Mouse (Mus musculus): ENCODE results near the gene Rbm6. TPM values are rescaled to one million over a fixed set of nuclear protein-coding genes. Genes with fewer than 3 reads are reported as not detected.

Rbm6 gene
- total and polyA plus RNA-seq, 2 experiments, result 9.9 to 34.4 TPM

DNA sequence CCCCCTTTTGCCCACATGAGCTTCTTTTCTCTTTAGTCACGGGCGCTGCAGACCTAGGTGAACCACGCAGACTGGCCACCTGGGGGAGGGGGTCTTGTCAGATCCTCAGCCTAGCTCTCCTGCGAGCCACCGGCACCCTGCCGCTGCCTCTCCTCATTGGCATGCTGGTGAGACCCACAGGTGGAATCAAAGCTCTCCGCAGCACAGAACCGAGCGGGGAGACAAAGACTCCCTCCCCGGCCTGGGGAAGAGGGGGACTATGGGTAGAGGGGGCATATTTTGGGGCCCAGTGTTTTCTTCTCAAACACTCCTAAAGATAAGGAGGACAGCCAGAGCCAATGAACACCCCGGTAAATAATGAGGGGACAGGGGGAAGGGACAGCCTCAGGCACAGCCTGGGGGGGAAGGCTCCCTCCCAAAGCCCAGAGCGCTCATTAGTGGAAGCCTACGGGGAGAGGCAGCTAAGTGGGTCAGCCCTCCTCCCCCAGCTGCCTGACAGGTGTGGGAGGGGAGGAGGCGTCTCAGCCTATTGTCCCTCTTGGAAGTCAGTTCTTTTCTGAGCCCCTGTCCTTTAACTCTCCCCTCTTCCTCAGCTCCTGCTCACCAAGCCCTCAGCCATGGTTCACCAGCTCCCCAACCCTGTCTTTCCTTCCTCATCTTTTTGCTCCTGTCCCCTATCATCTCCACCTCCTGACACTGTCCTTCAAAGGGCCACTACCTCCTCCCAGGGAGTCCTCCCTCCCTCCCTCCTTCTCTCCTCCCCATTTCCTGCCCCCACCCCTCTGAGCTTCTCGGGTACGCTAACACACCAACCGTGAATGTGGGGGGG lies 137.5 kb downstream of the Rbm6 start:
- Histone ChIP-seq H3K4me3 (ENCODE audit: insufficient read depth, low read depth, low read length) (no peak overlapping the region), H3K27ac (replicated peaks; ENCODE audit: insufficient read depth, low read depth, low read length) (no peak overlapping the region), H3K9ac (ENCODE audit: low read depth, low read length) (no peak overlapping the region), H3K36me3 (ENCODE audit: control insufficient read depth, insufficient read depth, low read length) (peaks cover 9% of the 10 kb centered on the region), H3K27me3 (ENCODE audit: control insufficient read depth, insufficient read depth, low read length) (0 out of 2 replicates have a peak, but pooled peaks cover 2% of the 10 kb centered on the region), H3K79me2 (ENCODE audit: control insufficient read depth, insufficient read depth, low read length) (no peaks in the 10 kb centered on the region), H3K4me1 (ENCODE audit: control insufficient read depth, insufficient read depth, low read length) (no peaks in the 10 kb centered on the region)
- DNase-seq (ENCODE audit: extremely low read depth, low read depth, low spot score), result no peak
- WGBS, result 19% methylated on average over 17 of the region's 17 CpGs
- no peak for TF ChIP-seq CTCF (IDR thresholded peaks at IDR 0.05; ENCODE audit: low read depth, low read length)

DNA sequence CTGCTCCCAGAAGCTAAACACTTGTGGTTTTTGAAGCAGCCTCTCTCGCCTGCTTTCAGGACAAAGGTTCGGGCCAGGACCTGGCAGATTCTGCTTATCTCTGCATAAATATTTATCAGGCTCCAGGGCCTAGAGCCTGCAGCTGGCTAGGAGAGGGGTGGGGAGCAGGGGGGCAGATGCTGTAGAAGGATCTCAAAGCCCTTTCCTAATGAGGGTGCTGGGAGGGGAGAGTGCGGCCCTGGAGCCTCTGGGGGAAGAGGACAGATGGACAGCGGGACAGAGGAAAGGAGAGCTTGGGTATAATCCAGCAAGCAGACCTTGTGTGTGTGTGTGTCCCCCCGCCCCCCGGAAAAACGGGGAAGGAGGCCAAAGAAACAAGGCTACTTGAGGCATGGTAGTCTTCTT lies 138.5 kb downstream of the Rbm6 start:
- WGBS, result 50% methylated on average over 7 of the region's 7 CpGs
- no peak for DNase-seq (ENCODE audit: extremely low read depth, low read depth, low spot score)
- no peak overlapping the region for H3K27ac ChIP-seq (replicated peaks; ENCODE audit: insufficient read depth, low read depth, low read length)

DNA sequence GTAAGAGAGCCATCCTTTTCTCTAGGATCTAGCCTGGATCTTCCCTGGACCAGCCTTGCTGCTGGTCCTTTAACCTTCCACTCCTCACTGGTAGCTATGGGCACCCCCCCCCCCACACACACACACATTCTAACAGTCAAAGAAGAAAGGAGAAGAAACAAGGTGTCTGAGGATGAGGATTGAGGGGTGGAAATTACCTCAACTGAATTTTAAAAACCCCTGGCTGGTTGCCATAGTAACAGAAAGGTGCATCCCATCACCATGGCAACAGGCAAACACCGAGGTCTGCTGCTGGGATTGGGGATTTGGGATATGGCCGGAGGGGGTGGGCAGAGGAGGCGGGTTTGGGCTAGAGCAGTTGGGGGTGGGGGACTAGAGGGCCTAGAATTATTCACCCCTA lies 143.3 kb downstream of the Rbm6 start:
- no peak overlapping the region for H3K4me3 ChIP-seq (ENCODE audit: insufficient read depth, low read depth, low read length)
- H3K27ac ChIP-seq (replicated peaks; ENCODE audit: insufficient read depth, low read depth, low read length), result no peak overlapping the region
- H3K9ac ChIP-seq (ENCODE audit: low read depth, low read length), result no peak overlapping the region
- no peaks in the 10 kb centered on the region for H3K4me1 ChIP-seq (ENCODE audit: control insufficient read depth, insufficient read depth, low read length)
- no peaks in the 10 kb centered on the region for H3K79me2 ChIP-seq (ENCODE audit: control insufficient read depth, insufficient read depth, low read length)
- no peak for DNase-seq (ENCODE audit: extremely low read depth, low read depth, low spot score)
- WGBS, result 82% methylated on average over 3 of the region's 3 CpGs
- no peaks in the 10 kb centered on the region for H3K27me3 ChIP-seq (ENCODE audit: control insufficient read depth, insufficient read depth, low read length)
- no peaks in the 10 kb centered on the region for H3K36me3 ChIP-seq (ENCODE audit: control insufficient read depth, insufficient read depth, low read length)
- TF ChIP-seq CTCF (IDR thresholded peaks at IDR 0.05; ENCODE audit: low read depth, low read length), result no peak
- no peak for TF ChIP-seq POLR2A (IDR thresholded peaks at IDR 0.05; ENCODE audit: extremely low read depth, insufficient read depth, low read length)

More for the DNA sequence above, 138.5 kb downstream of the Rbm6 start:
- H3K27me3 ChIP-seq (ENCODE audit: control insufficient read depth, insufficient read depth, low read length), result 0 out of 2 replicates have a peak, but pooled peaks cover 2% of the 10 kb centered on the region
- TF ChIP-seq CTCF (IDR thresholded peaks at IDR 0.05; ENCODE audit: low read depth, low read length), result no peak
- no peak for TF ChIP-seq POLR2A (IDR thresholded peaks at IDR 0.05; ENCODE audit: extremely low read depth, insufficient read depth, low read length)
- H3K79me2 ChIP-seq (ENCODE audit: control insufficient read depth, insufficient read depth, low read length), result no peaks in the 10 kb centered on the region
- H3K4me1 ChIP-seq (ENCODE audit: control insufficient read depth, insufficient read depth, low read length), result no peaks in the 10 kb centered on the region
- H3K9ac ChIP-seq (ENCODE audit: low read depth, low read length), result no peak overlapping the region
- no peak overlapping the region for H3K4me3 ChIP-seq (ENCODE audit: insufficient read depth, low read depth, low read length)
- peaks cover 2% of the 10 kb centered on the region; the same call in 1 of the 2 replicates for H3K36me3 ChIP-seq (ENCODE audit: control insufficient read depth, insufficient read depth, low read length)

DNA sequence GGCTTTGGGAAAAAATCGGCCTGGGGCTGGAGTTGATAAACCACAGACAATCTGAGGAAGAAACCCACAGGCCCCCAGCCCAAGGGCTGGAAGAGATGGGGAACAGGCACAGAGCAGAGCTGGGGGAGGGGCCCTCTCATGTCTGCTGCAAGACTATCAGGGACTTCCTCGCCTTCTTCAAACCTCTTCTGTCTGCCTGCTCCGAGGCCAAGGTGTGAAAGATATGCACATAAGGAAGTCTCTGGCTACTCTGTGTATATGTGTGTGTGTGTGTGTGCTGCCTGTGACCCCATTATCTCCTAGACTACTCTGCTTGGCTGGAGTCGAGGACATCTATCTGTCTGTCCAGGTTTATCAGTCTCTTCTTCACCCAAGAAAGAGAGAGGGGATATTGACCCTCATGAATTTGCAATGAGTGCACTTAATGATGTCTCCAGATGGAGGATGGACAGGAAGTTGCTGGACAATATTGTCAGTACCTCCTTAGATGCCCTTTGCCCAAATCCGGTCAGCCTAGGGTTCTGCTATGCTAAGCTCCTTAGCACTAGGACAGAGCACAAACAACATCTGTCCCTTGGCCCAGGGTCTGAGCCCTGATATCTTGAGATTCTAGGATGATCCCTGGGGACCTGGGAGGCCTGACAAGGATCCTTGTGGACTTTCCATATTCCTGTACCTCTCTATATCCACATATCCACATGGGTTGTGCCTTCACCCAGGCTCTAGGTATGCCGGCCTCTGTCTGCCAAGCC lies 143.9 kb downstream of the Rbm6 start:
- no peaks in the 10 kb centered on the region for H3K79me2 ChIP-seq (ENCODE audit: control insufficient read depth, insufficient read depth, low read length)
- no peak overlapping the region for H3K4me3 ChIP-seq (ENCODE audit: insufficient read depth, low read depth, low read length)
- 72% methylated on average over 6 of the region's 6 CpGs for WGBS
- no peak overlapping the region for H3K9ac ChIP-seq (ENCODE audit: low read depth, low read length)
- H3K36me3 ChIP-seq (ENCODE audit: control insufficient read depth, insufficient read depth, low read length), result no peaks in the 10 kb centered on the region
- H3K27ac ChIP-seq (replicated peaks; ENCODE audit: insufficient read depth, low read depth, low read length), result no peak overlapping the region
- H3K27me3 ChIP-seq (ENCODE audit: control insufficient read depth, insufficient read depth, low read length), result no peaks in the 10 kb centered on the region
- TF ChIP-seq POLR2A (IDR thresholded peaks at IDR 0.05; ENCODE audit: extremely low read depth, insufficient read depth, low read length) (no peak), CTCF (IDR thresholded peaks at IDR 0.05; ENCODE audit: low read depth, low read length) (no peak)
- no peak for DNase-seq (ENCODE audit: extremely low read depth, low read depth, low spot score)
- peaks cover 4% of the 10 kb centered on the region for H3K4me1 ChIP-seq (ENCODE audit: control insufficient read depth, insufficient read depth, low read length)

DNA sequence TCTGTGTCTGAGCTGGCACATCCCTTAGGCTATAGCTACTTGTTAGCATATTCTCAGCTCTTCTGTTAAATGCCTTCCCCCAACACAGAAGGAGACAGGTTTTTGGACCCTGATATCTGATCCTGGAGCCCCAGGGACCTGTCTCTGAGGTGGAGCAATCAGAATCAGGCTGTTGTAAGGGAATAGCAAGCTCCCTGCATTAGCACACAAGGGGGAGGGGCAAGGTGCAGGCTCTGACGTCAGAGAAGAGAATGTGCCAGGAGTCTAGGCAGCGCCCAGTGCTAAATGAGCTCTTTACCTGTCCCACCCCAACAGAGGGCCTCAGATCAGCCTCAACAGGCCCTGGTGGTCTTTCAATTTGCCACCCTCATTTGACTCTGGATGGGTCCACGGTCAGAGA lies 146.0 kb downstream of the Rbm6 start:
- no peak for DNase-seq (ENCODE audit: extremely low read depth, low read depth, low spot score)

More for the DNA sequence above, 146.0 kb downstream of the Rbm6 start:
- Histone ChIP-seq H3K9ac (ENCODE audit: low read depth, low read length) (no peak overlapping the region), H3K27ac (replicated peaks; ENCODE audit: insufficient read depth, low read depth, low read length) (no peak overlapping the region), H3K36me3 (ENCODE audit: control insufficient read depth, insufficient read depth, low read length) (no peaks in the 10 kb centered on the region), H3K4me3 (ENCODE audit: insufficient read depth, low read depth, low read length) (no peak overlapping the region), H3K27me3 (ENCODE audit: control insufficient read depth, insufficient read depth, low read length) (no peaks in the 10 kb centered on the region), H3K4me1 (ENCODE audit: control insufficient read depth, insufficient read depth, low read length) (peaks cover 4% of the 10 kb centered on the region), H3K79me2 (ENCODE audit: control insufficient read depth, insufficient read depth, low read length) (no peaks in the 10 kb centered on the region)
- TF ChIP-seq CTCF (IDR thresholded peaks at IDR 0.05; ENCODE audit: low read depth, low read length) (no peak), POLR2A (IDR thresholded peaks at IDR 0.05; ENCODE audit: extremely low read depth, insufficient read depth, low read length) (no peak)
- WGBS, result 59% methylated on average over 3 of the region's 3 CpGs
